Mouse (Mus musculus) c-Kit-negative CD71-positive TER-119-positive erythroid progenitor cells, embryonic 14.5 days (primary cell): Measurements from ENCODE around the gene Pde4dip.

ENCODE experiments used
- DNase-seq: peaks from one replicate; pipeline ENCODE4 v3.0.0-alpha.2; 2013; ENCODE audit warnings: low read depth, low spot score

Pde4dip gene

DNA sequence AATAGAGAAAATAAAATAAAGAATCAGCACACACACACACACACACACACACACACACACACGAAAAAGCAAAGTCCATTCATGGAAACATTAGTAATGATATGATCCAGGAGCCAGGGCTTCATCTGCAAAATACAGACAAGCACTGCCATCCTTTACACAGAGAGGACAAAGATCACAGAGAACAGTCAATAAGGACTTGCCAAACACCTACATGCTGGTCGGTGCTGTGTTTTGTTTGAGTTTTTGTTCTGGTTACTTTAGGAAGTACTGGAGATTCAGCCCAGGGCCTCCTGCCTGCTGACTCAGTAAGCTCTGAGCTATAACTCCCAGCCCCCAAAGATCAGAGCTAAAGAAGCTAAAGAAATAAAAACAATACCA, 43.7 kb downstream of the Pde4dip start:
- DNase-seq: no peak

DNA sequence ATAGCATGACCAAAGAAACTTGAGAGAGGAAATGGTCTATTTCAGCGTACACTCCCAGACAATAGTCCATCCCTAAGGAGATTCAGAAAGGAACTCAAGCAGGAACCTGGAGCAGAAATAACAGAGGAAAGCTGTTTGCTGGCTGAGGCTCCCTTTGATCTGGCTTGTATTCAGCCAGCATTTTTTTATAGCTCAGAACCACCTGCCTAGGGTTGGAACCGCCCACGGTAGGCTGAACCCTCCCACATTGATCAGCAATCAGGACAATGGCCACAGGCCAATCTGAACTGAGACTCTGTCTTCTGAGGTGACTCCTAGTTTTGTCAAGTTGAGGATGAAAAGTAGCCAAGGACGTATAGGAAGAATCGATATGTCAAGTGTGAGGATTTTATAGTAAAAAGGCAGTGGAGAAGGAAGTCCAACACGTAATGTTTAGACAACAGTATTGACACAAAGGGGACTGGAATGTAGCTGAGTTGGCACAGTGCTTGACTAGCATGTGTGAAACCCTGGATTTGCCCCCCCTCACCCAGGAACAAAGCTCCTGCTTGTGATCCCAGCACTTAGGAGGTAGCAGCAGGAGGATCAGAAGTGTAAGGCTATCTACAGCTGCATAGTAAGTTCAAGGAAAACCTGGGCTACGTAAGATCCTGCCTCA, 44.2 kb downstream of the Pde4dip start:
- no peak for DNase-seq

DNA sequence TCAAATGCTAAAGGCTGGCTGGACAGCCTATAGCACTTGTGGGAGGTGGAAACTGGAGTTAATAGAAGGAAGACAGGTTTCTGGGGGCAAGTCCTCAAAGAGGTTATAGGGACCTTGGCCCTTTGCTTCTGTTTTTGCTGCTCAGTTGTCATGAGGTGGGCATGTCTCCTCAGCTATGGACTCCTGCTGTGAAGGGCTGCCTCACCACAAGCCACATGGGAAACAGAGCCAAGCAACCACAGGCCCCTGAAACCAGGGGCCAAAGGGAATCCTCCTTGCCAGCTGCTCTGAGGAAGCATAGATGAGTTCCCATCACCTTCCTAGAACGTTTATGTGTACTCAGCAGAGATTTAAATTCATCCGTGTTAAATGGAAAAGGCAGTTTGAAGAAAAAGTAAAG, 45.9 kb downstream of the Pde4dip start:
- no peak for DNase-seq

DNA sequence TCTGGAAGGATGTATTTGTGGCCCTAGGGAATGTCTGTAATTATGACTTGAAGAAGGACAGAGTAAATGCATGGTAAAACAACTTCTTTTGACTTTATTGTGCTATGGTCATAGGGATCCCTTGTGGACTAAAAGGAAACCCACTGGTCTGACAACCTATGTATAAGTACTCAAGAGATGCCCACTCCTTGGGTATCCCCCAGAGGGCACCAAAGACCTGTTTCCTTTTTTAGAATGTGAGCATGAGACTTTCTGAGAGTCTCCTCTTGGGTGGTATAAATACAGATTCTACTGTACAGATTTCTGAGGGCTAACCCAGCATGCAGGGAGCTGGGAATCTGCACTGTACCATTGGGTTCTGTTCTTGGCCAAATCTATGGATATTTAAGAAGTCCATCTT, 48.1 kb downstream of the Pde4dip start:
- DNase-seq: no peak

DNA sequence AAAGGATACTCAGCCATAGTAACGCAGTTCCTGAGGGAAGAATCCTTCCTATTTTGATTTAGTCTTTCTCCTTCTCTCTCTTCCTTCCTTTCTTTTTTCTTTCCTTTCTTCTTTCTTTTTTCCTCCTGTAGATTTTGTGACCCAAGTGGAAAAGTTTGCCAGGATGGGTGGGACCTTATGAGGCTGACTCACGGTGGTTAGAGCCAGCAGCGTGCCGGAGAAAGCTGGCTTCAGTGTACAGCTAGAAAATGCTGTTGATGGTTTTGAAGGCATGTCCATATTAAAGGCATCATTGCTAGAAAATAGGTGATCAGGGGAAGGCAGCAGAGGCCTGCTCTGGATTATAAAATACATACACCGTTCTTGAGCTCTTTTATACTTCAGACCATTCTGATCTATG, 52.6 kb downstream of the Pde4dip start:
- no peak for DNase-seq

DNA sequence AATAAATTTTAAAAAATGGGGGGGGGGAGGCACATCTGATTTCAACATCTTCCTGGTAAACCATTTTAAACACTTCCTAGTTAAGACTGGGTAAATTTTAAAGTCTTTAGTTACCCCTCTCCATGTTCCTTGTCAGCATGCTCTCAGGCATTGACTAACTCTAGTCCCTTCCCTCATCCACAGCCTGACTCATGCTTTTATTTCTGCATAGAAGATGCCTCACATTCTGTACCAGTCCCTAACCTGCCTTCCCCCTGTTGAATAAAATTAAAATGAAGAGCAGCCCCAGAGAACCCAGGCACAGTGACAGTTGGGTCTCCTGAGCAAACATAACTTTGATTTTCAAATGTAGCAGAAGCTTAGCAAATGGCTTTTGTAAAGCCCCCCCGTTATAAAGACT, 53.9 kb downstream of the Pde4dip start:
- DNase-seq: no peak

DNA sequence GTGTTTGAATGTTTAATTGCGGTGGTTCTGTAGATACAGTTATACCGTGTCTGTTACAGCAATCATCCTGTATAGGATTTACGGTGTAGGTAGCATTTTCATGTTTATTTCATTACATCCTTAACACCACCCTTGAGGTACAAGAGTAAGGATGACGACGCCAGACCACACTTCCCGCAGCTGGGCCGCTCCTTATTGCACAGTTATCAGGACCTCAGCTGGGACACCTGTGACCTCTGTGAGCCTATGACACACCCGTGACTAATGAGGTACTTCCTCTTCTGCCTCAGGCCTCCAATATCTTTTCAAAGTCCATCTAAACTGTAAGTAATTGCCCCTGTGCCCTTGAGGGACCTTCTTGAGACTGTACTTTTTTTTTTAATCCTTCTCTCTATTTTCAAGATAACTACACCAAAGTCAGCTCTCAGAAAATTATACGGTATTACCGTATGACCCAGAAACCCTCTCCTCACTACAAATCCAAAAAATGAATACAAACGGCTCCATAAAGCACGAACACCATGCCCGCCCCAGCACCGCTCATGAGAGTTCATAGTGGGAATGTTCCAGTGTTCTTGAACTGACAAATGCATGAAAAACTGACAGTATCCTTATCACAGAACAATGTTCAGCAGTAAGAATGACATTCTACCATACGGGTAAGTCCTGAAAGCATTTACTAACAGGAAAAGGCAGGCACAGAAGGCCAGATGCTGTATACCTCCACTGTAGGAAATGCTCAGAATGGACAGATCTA, 56.8 kb downstream of the Pde4dip start:
- DNase-seq: no peak

DNA sequence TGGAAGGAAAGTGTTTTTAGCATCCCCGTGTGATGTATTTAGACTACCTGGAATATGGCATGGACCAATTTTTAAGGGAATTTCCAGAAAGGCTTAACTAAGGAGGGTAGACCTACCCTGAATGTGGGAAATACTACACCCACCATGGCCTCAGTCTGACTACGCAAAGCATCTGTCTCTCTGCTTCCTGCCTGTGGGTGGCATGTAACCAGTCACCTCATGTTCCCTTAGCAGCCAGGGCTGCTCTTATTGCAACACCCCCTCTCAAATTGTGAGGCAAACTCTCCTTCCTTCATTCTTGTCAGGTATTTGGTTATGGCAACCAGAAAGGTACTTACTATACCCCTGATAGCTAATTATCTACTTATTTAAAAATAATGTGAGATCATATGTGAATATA, 57.9 kb downstream of the Pde4dip start:
- no peak for DNase-seq

DNA sequence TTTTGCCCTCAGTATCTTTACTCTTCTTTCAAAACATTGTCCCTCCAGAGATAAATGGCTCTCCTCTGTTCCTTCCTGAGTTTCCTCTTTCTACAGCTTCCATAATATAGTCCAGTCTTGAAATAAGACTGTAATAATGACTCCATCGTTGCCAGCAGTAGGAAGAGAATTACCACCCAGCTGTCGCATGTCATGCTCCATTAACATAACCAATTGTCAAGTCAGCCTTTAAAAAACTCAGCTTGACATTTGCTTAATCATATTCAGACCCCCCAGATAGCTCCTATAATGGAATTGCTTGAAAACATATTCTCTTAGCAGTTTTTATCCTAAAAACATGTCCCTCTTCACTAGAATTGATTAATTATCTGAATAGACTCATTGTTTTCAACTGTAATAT, 58.4 kb downstream of the Pde4dip start:
- DNase-seq: no peak

DNA sequence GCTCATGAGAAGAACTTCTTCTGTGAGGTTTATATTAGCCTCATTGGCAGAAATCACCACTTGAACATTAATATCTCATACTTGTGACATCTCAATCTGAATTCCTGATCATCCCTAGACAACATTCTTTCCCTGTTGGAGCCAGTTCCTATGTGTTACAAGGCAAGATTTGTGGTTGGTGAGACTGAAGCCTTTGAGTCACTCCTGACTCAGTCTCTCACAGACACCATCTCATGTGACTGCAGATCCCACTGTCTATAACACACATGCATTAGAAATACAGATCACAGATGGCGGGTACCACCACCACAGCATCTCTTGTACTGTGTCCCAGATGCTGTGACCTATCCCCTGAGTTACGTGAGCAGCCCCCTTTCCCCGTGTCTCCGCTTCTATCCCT, 60.2 kb downstream of the Pde4dip start:
- no peak for DNase-seq

DNA sequence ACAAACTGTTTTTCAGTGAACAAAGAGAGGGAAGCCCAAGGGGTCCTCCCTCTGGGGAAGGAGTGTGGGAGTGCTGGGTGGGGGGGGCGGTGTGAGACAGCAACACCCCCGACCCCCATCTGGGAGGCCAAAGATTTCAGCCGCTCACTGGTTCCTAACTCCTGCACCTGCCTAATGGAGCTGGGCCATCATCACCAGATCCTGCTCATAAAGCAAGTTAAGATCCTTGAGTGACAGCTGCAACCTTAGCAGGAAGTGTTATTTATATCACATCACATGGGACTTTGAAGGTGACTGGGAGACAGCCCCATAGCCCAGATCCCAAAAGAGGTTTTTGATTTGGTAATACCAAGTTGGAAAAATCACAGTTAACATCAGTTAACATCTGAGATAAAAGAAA, 63.3 kb downstream of the Pde4dip start:
- no peak for DNase-seq

DNA sequence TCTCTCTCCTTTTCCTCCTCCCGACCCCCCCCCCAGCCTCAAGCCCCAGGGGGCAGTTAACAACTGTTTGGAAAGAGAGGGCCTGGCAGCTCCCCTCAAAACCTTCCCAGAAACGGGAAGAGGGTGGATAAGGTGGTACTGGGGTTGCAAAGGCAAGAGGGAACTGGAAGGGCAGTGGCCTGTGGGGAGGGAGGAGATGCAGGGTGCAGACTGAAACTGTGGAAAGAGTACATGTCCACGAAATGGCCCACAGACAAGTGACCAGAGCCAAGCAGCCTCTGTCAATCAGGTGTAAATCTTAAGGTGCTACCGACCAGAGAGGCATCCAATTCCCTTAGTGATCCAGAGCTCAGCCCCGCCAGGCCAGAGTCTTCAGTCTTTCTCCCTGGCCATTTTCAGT, 63.8 kb downstream of the Pde4dip start:
- no peak for DNase-seq

DNA sequence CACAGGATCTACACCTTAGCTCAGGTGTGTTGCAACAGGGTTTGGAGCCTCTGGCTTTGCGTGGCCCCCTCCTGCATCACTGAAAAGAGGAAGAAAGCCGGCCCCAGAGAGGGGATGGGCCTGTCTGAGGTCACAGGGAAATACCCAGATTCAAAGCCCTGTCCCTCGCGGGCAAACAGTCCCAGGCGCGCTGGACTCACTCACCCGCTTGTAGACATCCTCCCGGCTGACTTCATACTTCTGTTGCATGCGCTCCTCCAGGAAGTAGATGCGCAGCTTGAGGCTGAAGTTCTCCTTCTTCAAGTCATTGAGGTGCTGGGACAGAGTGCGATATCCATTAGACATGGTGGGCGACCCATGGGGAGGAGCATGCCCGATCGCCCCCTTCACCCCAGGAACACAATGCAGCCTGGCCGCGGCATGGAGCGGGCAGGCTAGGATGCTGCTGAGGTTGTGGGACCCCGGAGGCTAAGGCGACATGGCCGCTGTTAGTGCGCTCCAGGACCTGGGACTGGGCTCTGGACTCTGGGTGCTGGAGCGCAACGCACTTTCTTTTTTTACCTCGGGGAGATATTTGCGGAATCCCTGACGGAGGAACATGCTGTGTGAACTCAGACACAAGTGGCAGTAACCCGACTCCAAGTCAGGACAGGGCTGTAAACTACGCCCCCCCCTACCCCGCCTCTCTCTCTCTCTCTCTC, 64.3 kb downstream of the Pde4dip start:
- no peak for DNase-seq

DNA sequence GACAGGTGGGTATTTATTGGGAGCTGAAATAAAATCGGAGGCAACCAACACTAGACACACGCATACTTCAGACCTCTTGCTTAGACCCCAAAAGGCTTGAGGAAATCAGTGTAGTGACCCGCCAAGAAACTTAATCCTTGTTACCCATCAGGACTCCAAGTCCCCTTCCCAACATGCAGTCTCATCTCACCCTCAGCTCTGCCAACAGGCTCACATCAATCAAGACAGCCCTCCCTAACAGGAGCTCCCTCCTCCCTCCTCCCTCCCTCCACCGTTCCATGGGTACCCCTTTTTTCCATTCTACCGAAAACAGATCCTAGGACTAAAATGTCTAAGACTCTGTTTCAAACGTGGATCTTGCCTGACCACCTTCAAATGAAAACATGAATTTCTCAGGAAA, 65.1 kb downstream of the Pde4dip start:
- DNase-seq: no peak

DNA sequence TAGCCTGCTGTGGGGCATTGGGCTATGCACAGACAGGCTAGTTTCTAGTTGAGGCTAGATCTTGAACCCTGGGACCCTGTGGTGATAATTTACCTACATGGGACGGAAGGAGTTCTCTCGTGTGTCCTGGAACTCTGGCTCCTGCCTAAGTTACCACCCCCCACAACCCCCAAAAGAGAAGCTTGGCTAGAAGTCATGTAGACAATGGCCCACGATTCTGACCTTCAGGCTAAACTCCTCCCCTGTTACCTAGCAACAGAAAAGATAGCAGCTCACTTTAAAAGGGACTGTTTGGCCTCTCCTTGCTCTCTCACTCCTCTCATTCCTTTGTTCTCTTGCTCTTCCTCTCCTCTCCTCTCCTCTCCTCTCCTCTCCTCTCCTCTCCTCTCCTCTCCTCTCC, 69.5 kb downstream of the Pde4dip start:
- no peak for DNase-seq

DNA sequence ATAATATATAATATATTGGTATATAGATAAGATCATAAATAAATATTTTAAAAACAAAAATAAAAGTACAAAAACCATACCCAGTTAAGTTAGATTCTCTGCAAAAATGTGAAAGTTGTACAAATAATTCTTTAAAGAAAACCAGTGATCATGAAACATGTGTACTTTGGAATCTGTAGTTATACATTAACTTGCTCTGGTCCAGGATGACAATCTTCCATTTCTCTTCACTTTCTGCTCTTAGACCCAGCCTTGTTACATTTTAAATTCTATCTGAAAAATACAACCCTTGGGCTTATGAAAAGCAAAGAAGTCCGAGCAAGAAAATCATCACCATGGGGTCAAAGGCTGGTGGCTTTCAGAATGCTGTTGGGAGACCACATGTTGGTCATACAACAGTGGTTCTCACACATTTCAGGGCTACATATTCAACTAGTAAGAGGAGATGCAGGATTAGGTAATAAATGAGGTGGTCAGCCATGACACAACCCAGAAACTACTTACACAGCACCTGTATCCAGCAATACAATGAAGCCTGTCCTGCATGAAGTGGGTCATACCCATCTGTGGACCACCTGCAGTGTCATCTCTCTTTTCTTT, 70.0 kb downstream of the Pde4dip start:
- DNase-seq: no peak

DNA sequence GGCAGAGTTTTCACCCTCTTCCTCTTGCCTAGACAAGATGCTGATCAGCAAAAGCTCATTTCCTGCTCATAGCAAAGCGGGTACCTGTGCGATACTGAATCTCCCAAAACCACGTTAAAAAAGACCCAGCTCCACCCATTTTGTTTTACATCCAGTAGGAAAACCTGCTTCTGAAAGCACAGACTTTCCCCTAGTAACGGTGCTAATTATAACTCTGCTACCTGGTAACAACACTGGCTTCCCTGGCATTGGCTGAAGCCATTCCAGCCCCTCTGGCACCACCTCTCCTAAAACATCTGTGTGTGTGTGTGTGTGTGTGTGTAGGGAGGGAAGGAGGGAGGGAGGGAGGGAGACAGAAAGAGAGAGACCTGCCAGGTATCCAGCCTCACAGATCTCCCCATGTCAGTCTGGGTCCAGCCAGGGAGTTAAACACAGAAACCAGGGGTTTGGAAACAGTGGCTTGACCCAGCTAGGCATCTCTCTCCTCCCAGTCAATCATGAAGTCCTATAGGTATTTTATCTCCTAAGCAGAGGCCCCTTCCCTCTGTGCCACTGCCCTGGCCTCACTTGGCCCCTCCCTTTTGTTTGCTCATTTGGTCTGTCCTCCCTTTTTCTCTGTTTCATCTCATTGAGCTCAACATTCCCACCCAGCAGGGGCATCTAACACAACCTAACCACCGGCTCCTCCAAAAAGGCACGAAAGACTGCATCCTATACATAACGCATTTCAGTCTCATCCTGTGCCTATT, 76.7 kb downstream of the Pde4dip start:
- no peak for DNase-seq

DNA sequence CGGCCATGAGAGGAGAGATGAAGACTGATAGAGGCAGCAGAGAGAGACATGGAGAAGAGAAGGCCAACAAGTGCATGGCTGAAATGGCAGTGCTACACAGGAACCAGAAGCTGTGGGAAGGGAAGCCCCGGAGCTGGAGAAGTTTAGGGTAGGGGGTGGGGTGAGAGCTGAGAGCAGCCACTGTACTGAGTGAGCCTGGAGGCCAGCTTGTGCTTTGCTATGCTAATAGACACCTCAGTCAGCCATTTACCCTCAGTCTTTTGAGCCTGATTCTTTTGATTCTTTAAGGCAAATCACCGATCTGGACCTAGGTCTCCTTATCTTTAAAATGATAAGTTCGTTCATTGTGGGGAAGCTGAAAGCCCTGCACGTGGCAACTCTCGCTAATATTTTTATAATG, 77.3 kb downstream of the Pde4dip start:
- DNase-seq: no peak

DNA sequence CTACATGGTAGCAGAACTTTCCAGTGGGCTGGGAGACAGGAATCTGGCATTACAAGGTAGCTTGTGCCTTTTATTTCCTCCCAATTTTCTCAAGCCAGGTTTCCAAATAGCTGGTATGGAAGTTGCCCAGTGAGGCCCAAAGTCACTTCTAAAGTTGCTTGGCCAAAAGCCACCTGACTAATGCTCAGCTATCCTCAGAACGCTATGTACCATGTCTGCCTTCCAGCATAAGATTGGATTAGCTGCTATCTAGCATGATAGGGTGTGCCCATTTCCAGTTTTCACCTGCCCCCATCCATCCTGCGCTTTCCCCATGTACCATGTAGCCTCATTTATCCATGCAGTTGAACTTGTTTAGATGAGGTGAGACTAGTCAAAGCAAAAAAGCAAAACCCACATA, 78.2 kb downstream of the Pde4dip start:
- DNase-seq: no peak

DNA sequence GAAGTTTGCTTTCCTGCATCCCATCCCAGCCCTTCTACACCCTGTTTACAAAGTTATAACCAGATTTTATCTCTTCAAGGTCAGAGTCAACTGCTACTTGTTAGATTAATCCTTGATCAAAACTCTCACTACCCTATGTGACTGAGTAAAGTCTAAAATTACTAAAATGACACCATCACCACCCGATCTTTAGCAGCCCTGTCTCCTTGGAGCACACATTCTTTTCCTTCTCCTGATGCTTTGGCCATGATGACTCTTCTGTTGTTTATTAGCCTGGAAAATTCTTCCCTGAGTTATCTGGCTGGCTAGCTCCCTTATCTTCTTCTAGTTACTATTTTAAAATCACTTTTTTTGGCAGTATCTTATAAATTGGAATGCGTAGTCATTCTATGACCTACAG, 82.9 kb downstream of the Pde4dip start:
- no peak for DNase-seq

DNA sequence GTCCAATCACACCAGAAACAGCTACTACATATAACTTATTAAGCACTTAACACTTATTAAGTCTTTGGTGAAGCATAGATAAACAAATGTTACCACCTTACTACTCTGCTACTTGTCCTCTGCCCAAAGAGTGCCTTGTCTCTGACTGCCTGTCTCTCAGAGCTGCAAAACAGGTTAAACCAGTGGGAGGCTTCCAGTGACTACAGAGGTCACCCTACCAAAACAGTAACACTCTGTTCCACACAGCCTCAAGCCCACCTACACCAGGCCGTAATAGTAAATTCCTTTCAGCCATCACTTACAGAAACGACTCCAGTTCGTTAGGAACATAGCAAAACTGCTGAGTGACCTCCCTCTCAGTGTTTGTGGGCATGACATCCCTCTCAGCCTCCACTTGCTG, 84.8 kb downstream of the Pde4dip start:
- DNase-seq: no peak

DNA sequence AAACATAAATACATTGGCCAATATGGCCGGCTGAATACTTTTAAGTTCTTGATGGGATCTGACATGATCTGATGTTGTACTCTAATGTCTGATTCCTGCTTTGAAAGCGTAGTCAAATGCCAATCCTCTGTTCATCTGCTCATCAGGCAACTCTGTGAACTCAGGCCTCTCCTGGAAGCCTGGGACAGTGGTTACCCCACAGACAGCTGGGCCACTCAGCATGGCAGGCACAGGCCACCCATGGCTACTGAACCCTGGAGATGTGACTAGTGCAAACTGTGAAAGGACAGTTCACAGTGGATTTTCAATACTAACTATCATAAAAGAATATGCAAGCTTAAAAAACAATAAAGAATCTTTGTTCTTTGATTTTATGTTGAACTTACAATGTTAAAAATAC, 85.6 kb downstream of the Pde4dip start:
- no peak for DNase-seq
